Mouse (Mus musculus) liver, adult 2 months (tissue): ENCODE measurements at regions not wholly inside any gene's neighbourhood (a gene's known extent, or its start where the extent isn't known, plus 50 kb on each side); places are given as distances from the start of the nearest gene placed in this dataset.

Experiments
- CTCF ChIP-seq: fragments of 200-500 bp; IDR thresholded peaks from 2 replicates; pipeline ENCODE4 v1.5.1; 2011; ENCODE audit warnings: low read depth, low read length, control low read depth
- POLR2A ChIP-seq: fragments of 200-500 bp; IDR thresholded peaks from 2 replicates; pipeline ENCODE4 v1.6.1; 2011; ENCODE audit warnings: low read length, control low read depth; ENCODE audit not compliant: insufficient read depth; ENCODE audit errors: extremely low read depth

- peak; percentile 37 for TF ChIP-seq CTCF
- TF ChIP-seq POLR2A, result no peak
Observed at GRCm38 (mm10) chr14:14481840-14482239, 80.7 kb downstream of the Olfr721-ps1 start.
